Mouse (Mus musculus) retina, embryonic 14.5 days (tissue): ENCODE data around the gene Jakmip3.

Experiments used
- DNase-seq: peaks from one replicate; pipeline ENCODE4 v3.0.0-alpha.2; 2015; ENCODE audit warnings: low spot score

Gene Jakmip3

GRCm38 (mm10) chr7:139063406-139063805, 122.9 kb downstream of the Jakmip3 start:
- peak; percentile 51 for DNase-seq

- peak; percentile 95 for DNase-seq
These were observed 127.7 kb downstream of the Jakmip3 start for GRCm38 (mm10) chr7:139068182-139068623.

GRCm38 (mm10) chr7:139074189-139074588, 133.7 kb downstream of the Jakmip3 start:
- no peak for DNase-seq

- peak; percentile 83 for DNase-seq
These were observed 134.7 kb downstream of the Jakmip3 start for GRCm38 (mm10) chr7:139075054-139075794.

- DNase-seq = peak; percentile 56
These were observed 136.8 kb downstream of the Jakmip3 start for GRCm38 (mm10) chr7:139077283-139077682.

- DNase-seq = no peak
These were observed 137.7 kb downstream of the Jakmip3 start for GRCm38 (mm10) chr7:139078181-139078580.

- no peak for DNase-seq
These were observed 138.6 kb downstream of the Jakmip3 start for GRCm38 (mm10) chr7:139079141-139079540.

GRCm38 (mm10) chr7:139080714-139081113, 140.2 kb downstream of the Jakmip3 start:
- DNase-seq = peak; percentile 66

- DNase-seq = no peak
These were observed 140.6 kb downstream of the Jakmip3 start for GRCm38 (mm10) chr7:139081158-139081557.

- DNase-seq = no peak
These were observed 141.8 kb downstream of the Jakmip3 start for GRCm38 (mm10) chr7:139082281-139082680.

GRCm38 (mm10) chr7:139084316-139084715, 143.8 kb downstream of the Jakmip3 start:
- DNase-seq = no peak

- peak; percentile 89 for DNase-seq
These were observed 145.2 kb downstream of the Jakmip3 start, which contains the start of gene Dpysl4 for GRCm38 (mm10) chr7:139085629-139086194. Dpysl4 (plus strand) TSS chr7:139086001.

GRCm38 (mm10) chr7:139086195-139087158, 145.9 kb downstream of the Jakmip3 start:
- DNase-seq = peak; percentile 46

GRCm38 (mm10) chr7:139087801-139088200, 147.3 kb downstream of the Jakmip3 start:
- DNase-seq = no peak

- DNase-seq = no peak
These were observed 149.7 kb downstream of the Jakmip3 start for GRCm38 (mm10) chr7:139089892-139090874.

- DNase-seq = no peak
These were observed 151.2 kb downstream of the Jakmip3 start for GRCm38 (mm10) chr7:139091681-139092080.

GRCm38 (mm10) chr7:139092676-139093075, 152.1 kb downstream of the Jakmip3 start:
- no peak for DNase-seq

- no peak for DNase-seq
These were observed 152.6 kb downstream of the Jakmip3 start for GRCm38 (mm10) chr7:139093124-139093523.

GRCm38 (mm10) chr7:139093781-139094180, 153.3 kb downstream of the Jakmip3 start:
- no peak for DNase-seq

GRCm38 (mm10) chr7:139094761-139095160, 154.2 kb downstream of the Jakmip3 start:
- DNase-seq = no peak

- no peak for DNase-seq
These were observed 154.8 kb downstream of the Jakmip3 start for GRCm38 (mm10) chr7:139095282-139095681.
